Mouse (Mus musculus): Measurements from ENCODE around the gene L2hgdh.

The L2hgdh gene

DNA sequence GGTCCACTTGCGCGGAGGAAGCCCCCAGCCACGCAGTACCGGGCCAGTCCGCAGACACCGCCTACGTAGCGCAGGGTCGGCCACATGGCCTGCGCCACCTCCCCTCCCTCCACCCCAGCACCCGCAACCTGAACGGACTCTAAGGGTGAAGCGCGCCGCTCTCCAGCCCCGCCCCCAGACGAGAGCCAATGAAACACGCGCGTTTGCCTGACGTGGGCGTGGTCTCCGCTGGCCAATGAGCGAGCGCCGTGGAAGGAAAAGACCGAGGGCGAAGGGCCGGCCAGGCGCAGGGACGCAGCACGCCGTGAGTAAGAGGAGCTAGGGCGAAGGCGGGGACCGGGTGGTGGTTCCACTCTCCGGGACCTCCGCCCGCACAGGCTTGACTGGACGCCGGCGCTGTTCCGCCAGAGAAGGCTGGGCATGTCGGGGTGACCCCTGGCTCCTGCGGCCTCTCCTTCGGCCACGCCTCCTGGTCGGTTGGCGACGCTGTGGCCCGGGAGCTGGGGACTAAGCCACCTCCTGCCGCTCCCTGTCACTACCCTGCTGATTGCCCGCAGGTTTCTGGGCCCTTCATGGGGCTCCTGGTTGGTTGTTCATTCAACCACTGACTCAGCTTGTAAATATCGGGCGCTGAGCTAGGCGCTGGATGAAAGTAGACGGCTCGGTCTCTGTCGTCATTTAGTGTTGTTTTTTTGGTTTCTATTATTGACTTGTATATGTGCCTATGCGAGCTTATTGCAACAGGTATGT is at the start of gene L2hgdh, which contains the start of gene Atp5s:
Gene L2hgdh, minus strand, starts transcription at position 163 of the 750 bp plus-strand sequence.
Gene Atp5s, plus strand, starts transcription at position 240 of the 750 bp plus-strand sequence.
- DNase-seq (ENCODE audit: low read depth, low spot score) = peak; percentile 97

- no peak for DNase-seq (ENCODE audit: low read depth, low spot score)
Measured at GRCm38 (mm10) chr12:69768841-69769240, 44.2 kb upstream of the L2hgdh start.

DNA sequence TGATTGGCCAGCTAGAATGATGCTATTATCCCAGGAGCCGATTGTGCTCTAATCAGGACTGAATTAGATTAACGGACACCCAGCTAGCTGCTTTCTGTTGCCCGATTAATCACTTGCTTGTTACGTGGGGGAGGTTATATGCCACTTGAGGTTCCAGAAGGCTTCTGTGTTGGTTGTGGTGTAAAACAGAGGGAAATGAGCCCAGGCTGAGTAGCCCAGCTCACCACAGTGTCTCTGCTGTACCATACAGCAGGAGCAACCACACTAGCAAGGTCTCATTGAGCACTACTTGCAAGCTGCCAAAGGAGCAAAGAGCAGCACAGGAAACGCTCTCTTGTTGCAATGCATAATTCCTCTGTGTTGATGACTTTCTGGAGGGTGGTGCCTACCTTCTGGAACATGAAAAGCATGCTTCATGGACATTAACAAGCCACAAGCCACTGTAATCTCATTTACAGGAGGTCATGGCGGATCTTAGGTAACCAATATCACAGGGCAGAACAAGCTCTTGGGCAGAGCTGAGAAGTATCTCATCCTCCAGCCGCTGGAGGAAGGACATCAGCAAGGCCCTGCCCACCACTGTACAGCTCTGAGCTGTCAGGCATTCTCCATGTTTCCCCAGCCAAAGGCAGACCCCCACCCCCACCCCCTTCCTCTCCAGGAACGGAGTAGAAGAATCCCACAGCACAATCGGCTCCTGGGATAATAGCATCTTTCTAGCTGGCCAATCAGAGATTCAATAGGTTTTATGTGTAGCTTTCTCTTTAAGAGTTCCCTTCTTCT is 43.0 kb upstream of the L2hgdh start:
- DNase-seq (ENCODE audit: low read depth, low spot score) = no peak

- no peak for DNase-seq (ENCODE audit: low read depth, low spot score)
Measured at GRCm38 (mm10) chr12:69766185-69766904, 41.7 kb upstream of the L2hgdh start.

GRCm38 (mm10) chr12:69765543-69765942 is 40.9 kb upstream of the L2hgdh start:
- DNase-seq (ENCODE audit: low read depth, low spot score) = no peak

- no peak for DNase-seq (ENCODE audit: low read depth, low spot score)
Measured at GRCm38 (mm10) chr12:69761603-69762002, 36.9 kb upstream of the L2hgdh start.

GRCm38 (mm10) chr12:69760743-69761406 is 36.2 kb upstream of the L2hgdh start:
- peak; percentile 45 for DNase-seq (ENCODE audit: low read depth, low spot score)

GRCm38 (mm10) chr12:69760014-69760413 is 35.3 kb upstream of the L2hgdh start:
- DNase-seq (ENCODE audit: low read depth, low spot score) = no peak

DNA sequence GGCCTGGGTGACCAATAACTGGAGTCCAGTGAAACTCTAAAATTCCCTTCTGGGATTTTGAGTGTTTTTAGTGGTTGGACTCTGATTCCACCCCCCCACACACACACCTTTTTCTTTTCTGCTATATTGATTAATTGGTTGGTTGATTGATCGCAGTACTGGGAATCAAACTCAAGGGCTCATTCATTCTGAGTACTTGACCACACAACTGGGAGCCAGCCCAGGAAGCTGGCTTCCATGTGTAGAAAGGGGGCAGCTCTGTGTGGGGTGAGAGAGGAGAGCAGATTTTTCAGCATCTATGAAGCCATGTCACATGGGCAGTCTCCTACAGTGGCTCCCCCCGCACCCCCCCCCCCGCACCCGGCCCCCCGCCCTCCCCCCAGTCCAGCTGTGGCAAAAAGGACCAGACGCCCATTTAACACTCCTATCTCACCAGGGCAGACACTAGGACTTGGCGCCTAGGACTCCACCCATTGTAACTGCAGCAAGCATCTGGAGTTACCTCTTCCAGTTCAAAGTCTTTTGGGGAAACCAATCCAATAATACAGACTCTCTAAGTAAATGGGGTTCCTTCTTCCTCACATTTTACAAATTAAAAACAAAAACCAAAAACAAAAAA is 34.7 kb upstream of the L2hgdh start:
- DNase-seq (ENCODE audit: low read depth, low spot score) = no peak

DNA sequence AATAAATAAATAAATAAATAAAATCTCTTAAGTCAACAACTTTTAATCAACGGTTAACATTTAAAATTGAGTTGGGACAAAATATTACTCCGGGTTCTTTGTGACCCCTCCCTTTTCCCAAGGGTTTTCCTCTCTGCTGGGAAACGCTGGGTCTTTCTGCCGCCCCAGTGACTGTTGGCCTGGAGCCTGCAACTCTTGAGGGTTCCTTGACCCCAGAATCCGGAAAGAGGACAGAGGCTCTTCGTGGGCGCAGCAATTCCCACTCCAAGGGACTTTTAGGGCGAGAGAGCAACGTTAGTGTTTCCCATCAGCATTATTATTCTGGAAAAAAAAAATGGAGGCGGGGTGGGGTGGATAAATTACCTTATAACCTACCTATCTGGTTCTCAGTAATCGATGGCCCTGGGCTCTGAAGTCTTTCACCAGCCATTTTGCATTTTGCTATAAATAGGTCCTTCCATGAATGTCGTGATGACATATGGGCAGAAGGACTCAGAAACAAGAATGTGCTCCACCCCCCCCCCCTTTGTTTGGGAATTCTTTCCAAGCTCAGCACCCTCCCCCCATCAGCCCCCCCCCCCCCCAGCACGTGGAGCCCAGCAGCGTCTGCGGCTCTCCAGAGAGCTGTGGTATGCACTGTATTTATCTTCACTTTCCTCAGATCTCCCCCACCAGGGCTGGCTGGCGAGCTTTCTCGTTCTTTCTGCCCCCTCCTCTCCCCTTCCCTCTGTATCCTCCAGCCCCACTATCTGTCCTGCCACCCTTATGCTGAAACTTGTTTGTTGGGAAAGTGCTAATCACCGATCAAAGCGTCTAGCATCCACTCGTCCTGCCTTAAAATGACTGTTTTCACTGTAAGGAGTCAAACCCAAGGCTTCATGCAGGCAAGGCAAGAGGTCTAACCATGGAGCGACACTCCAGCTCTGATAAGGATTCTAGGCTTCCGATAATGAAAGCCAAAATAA is 33.8 kb upstream of the L2hgdh start:
- no peak for DNase-seq (ENCODE audit: low read depth, low spot score)

DNA sequence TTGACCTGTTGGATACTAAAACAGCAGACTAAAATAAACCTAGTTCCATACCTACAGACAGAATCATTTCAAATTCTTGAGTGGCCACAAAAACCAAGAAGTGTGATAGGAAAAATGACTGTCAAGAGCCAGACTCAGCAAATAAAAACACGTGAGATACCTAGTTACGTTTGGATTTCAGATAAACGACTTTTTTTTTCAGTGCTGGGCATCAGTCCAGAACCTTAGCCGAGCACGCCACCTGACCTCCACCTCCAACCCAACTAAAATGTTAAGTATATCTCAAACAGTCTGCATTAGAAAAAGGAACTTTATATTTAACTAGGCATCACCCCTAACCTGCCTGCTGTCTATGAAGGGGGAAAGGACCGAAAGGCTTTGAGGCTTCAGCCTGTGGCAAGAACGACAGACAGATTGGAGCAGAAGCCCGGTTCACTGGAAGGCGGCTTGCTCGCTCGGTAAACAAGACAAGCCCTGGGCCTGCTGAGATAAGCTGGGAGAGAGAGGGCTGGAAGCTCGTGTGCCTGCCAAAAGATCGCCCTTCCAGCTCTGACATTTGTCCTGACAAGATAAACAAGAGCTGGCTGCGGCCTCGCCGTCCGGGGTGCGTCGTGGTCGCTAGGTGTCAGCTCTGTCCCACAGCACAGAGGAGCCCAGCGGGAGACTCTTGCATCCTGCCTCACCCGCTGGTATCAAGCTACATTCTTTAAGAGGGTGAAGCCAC is 32.9 kb upstream of the L2hgdh start:
- peak; percentile 96 for DNase-seq (ENCODE audit: low read depth, low spot score)

- DNase-seq (ENCODE audit: low read depth, low spot score) = no peak
Measured at GRCm38 (mm10) chr12:69756015-69756414, 31.3 kb upstream of the L2hgdh start.

DNA sequence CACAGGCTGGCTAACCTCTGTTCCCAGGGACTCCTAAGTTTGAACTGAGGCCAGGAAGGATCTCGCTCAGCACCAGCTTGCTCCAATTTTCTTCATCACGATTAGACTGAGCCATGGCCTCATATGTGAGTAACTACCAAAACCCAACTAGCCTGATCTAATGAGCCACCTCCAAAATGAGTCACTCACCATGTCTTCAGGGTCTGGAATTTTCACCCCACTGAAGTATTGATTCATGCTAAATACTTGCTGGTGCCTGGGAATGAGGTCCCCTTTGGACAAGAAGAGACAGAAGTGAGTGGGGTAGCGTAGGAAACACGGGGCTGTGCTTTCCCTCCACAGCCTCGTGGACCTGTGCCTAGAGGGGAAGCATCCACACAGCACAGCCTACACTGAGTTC is 29.3 kb upstream of the L2hgdh start:
- DNase-seq (ENCODE audit: low read depth, low spot score) = no peak

DNA sequence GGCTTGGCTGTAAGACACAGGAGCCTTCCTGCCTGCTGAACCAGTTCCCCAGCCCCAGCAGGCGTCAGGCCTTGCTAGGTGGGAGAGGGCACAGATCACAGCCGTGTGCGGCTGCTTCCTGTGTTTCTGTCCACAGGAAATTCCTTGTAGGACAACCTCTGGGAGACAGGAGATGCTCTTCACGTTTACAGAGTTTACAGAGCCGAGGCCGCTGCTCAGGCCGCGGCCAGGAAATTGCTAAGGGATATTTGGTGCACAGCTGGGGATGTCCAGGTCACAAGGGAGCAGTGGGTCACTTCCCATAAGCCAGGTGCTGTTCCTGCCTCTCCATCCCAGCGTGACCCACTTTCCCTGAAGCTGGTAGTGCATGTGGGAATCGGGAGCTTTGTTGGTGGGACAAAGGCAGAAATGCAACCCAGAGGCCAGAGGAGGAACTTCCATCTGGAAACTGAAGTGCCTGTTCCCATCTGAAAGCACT is 27.2 kb upstream of the L2hgdh start:
- DNase-seq (ENCODE audit: low read depth, low spot score) = no peak

DNA sequence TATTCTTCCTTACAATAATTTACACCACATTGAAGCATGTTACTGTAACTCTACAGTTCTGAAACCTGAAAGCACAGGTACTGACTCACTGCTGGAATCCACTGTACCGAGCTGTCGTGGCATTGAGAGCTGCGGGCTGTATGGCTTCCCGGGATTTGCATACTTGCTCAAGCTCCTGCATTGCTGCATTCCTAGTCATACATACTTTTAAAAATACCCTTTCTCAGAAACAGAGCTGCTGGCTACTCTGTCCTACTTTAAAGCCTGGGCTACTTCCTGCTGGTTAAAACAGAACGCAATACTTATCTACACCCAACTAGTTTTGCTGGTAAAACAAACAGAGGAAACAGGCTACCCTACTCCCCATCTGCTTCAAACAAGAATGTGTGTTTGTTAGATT is 19.5 kb upstream of the L2hgdh start:
- DNase-seq (ENCODE audit: low read depth, low spot score) = peak; percentile 35

GRCm38 (mm10) chr12:69741965-69742364 is 17.3 kb upstream of the L2hgdh start:
- DNase-seq (ENCODE audit: low read depth, low spot score) = no peak

DNA sequence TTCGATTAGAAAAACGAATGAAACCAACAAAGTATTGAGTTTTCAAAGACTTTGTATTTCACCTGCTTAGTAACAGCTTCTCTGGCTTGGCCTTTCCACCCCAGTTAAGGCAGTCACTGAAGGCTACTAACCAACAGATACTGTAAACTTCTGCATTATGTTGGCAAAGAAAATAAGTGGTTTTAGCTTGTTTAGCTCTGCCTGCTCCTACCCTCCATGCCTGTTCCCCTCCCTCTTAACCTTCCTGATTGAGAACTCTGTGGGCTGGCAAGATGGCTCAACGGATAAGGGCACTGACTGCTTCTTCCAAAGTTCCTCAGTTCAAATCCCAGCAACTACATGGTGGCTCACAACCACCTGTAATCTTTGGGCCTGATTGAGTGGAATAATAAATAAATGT is 9.2 kb upstream of the L2hgdh start:
- DNase-seq (ENCODE audit: low read depth, low spot score) = no peak

- peak; percentile 75 for DNase-seq (ENCODE audit: low read depth, low spot score)
Measured at GRCm38 (mm10) chr12:69733518-69733917, 8.8 kb upstream of the L2hgdh start.

- no peak for DNase-seq (ENCODE audit: low read depth, low spot score)
Measured at GRCm38 (mm10) chr12:69732221-69732620, 7.5 kb upstream of the L2hgdh start.

All from brain, adult 2 months (tissue).